Mouse (Mus musculus) intestine, embryonic 14.5 days (tissue): ENCODE measurements around the gene Vstm4. TPM values are rescaled to one million over a fixed set of nuclear protein-coding genes. Genes with fewer than 3 reads are reported as not detected.

Experiments used
- ATAC-seq: fragments of 200-750 bp; cut with Nextera tagmentation; replicated peaks from 2 replicates; pipeline ENCODE4 v1.8.0; 2017; ENCODE audit warnings: low read depth, moderate number of reproducible peaks, moderate TSS enrichment, moderate library complexity; ENCODE audit not compliant: low FRiP score, low TSS enrichment
- DNase-seq: peaks from one replicate; pipeline ENCODE4 v3.0.0-alpha.2; 2018; ENCODE audit warnings: low spot score
- H3K27ac ChIP-seq: fragments of 300-500 bp; sonication (generic); 2 replicates; pipeline ENCODE4 v1.5.1; 2014; ENCODE audit warnings: low read depth, mild to moderate bottlenecking, control low read depth
- H3K27me3 ChIP-seq: fragments of 300-500 bp; sonication (generic); replicated peaks from 2 replicates; pipeline ENCODE4 v1.6.1; 2014; ENCODE audit warnings: low read length, control low read depth; ENCODE audit not compliant: control insufficient read depth, insufficient read depth
- H3K36me3 ChIP-seq: fragments of 300-500 bp; sonication (generic); 2 replicates; pipeline ENCODE4 v1.6.1; 2014; ENCODE audit warnings: low read length, control low read depth; ENCODE audit not compliant: control insufficient read depth, insufficient read depth
- H3K4me1 ChIP-seq: fragments of 300-500 bp; sonication (generic); replicated peaks from 2 replicates; pipeline ENCODE4 v1.6.1; 2014; ENCODE audit warnings: low read length, control low read depth, mixed read lengths; ENCODE audit not compliant: control insufficient read depth, insufficient read depth
- H3K4me2 ChIP-seq: fragments of 300-500 bp; sonication (generic); 2 replicates; pipeline ENCODE4 v1.6.1; 2014; ENCODE audit warnings: low read length
- H3K4me3 ChIP-seq: fragments of 300-500 bp; sonication (generic); 2 replicates; pipeline ENCODE4 v1.5.1; 2014; ENCODE audit warnings: low read depth, low read length, control low read depth, mixed read lengths
- H3K9ac ChIP-seq: fragments of 300-500 bp; sonication (generic); 2 replicates; pipeline ENCODE4 v1.6.1; 2014; ENCODE audit warnings: mild to moderate bottlenecking, low read length
- H3K9me3 ChIP-seq: fragments of 300-500 bp; sonication (generic); 2 replicates; pipeline ENCODE4 v1.6.1; 2016; ENCODE audit warnings: low read length, control low read depth; ENCODE audit not compliant: control insufficient read depth
- WGBS: fragments of 180-500 bp; shearing (Covaris S2); extraction: QIAGEN DNeasy Blood & Tissue Kit; methylation state at CpG from one replicate; pipeline ENCODE4 v1.1.7; 2014; 5-methylcytosine and 5-hydroxymethylcytosine counted together
- polyA plus RNA-seq: library from polyadenylated mRNA; unstranded; fragments of >200 nt; fragmentation: Nextera tagmentation; extraction: Ambion mirVana; gene quantifications from 2 replicates; pipeline ENCODE4 v1.2.1, GENCODE M21; 2014

The Vstm4 gene
- polyA plus RNA-seq, 1 experiment from 2014 or later = 31.0 TPM

DNA sequence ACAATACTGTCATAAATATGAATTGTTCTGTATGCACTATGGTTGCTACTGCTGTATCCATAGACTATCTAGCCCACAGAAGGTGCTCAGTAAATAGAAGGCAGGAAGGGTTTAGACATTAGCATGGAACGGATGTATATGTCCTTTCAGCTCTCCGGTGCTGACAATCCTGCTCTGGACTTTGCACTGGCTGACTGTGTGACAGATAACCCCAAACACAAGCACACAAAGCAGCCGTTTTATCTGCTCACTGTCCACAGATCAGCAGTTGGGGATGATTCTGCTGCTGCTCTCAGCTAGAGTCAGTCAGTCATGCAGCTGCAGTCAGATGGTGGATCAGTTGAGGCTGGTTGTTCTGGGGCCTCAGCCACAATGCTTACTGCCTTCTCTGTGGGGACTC is 46.6 kb downstream of the Vstm4 start:
- no peak overlapping the region for H3K4me3 ChIP-seq
- no peak overlapping the region for H3K4me2 ChIP-seq
- no peak overlapping the region for H3K9ac ChIP-seq
- no peak overlapping the region for H3K27ac ChIP-seq
- H3K9me3 ChIP-seq = no peaks in the 10 kb centered on the region
- 0 out of 2 replicates have a peak, but pooled peaks cover 2% of the 10 kb centered on the region for H3K36me3 ChIP-seq
- DNase-seq = no peak
- WGBS = 24% methylated on average over 3 of the region's 3 CpGs
- H3K4me1 ChIP-seq = peaks cover 5% of the 10 kb centered on the region; the same call in 1 of the 2 replicates
- no peak for ATAC-seq
- H3K27me3 ChIP-seq = no peaks in the 10 kb centered on the region

GRCm38 (mm10) chr14:32906545-32906944 is 50.0 kb downstream of the Vstm4 start:
- Histone ChIP-seq H3K9me3 (no peaks in the 10 kb centered on the region), H3K4me3 (no peak overlapping the region), H3K36me3 (0 out of 2 replicates have a peak, but pooled peaks cover 2% of the 10 kb centered on the region), H3K9ac (no peak overlapping the region), H3K4me2 (no peak overlapping the region), H3K27me3 (no peaks in the 10 kb centered on the region), H3K27ac (no peak overlapping the region), H3K4me1 (peaks cover 5% of the 10 kb centered on the region; the same call in 1 of the 2 replicates)
- DNase-seq = no peak
- 75% methylated on average over 3 of the region's 3 CpGs for WGBS
- ATAC-seq = no peak

DNA sequence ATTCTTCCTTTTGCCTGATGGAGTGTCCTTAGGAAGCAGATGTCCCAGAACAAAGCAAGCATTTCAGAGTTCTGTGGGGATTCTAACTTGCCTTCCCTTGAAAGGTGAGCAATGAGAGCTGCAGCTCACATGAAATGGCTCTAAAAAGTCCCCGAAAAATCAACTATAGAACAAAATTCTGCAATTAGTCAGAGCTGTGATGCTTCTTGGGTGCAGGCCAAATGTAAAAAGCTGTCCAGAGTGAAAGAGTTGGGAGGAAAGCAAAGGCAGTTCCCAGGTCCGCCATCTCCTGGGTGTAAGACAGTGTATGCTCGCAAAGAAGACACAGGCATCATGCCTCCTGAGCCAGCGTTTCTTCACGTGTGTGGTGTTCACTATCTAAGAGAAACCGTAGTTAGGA is 52.6 kb downstream of the Vstm4 start:
- 79% methylated on average over 6 of the region's 6 CpGs for WGBS
- H3K4me3 ChIP-seq = no peak overlapping the region
- H3K27ac ChIP-seq = no peak overlapping the region
- H3K36me3 ChIP-seq = no peaks in the 10 kb centered on the region
- peaks cover 5% of the 10 kb centered on the region; the same call in 1 of the 2 replicates for H3K4me1 ChIP-seq
- ATAC-seq (no peak), DNase-seq (no peak)
- H3K4me2 ChIP-seq = no peak overlapping the region
- no peaks in the 10 kb centered on the region for H3K27me3 ChIP-seq
- H3K9ac ChIP-seq = no peak overlapping the region
- no peaks in the 10 kb centered on the region for H3K9me3 ChIP-seq

- H3K27me3 ChIP-seq = no peaks in the 10 kb centered on the region
- no peak for DNase-seq
- H3K4me2 ChIP-seq = no peak overlapping the region
- WGBS = 85% methylated on average over 4 of the region's 4 CpGs
- ATAC-seq = no peak
- H3K4me3 ChIP-seq = no peak overlapping the region
- H3K4me1 ChIP-seq = peaks cover 10% of the 10 kb centered on the region; the same call in 1 of the 2 replicates
- no peak overlapping the region for H3K9ac ChIP-seq
- H3K36me3 ChIP-seq = no peaks in the 10 kb centered on the region
- no peak overlapping the region for H3K27ac ChIP-seq
- H3K9me3 ChIP-seq = no peaks in the 10 kb centered on the region
Observed at GRCm38 (mm10) chr14:32911187-32911586, 54.6 kb downstream of the Vstm4 start.

DNA sequence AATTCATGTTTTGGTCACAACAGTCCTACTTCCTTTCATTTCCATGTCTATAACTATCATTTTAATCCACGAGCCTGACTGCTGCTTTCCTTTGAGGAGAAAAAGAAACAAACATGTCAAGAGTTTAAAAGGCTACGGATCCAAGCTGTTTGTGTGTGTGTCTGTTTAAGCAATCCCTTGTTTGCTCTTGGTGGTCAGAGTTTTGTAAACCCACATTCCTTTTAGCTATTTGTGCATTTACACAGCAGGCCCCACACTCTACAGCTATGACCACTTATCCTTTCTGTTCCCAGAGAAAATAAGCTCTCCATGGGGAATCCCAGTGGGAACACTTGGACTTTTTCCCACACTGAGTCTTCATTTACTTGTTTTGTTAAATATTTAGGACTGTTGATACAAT is 58.8 kb downstream of the Vstm4 start:
- no peak overlapping the region for H3K4me3 ChIP-seq
- DNase-seq = no peak
- H3K4me1 ChIP-seq = 0 out of 2 replicates have a peak, but pooled peaks cover 6% of the 10 kb centered on the region
- H3K27ac ChIP-seq = peak overlapping the region; percentile 2; the same call in 1 of the 2 replicates
- ATAC-seq = no peak
- H3K4me2 ChIP-seq = no peak overlapping the region
- no peaks in the 10 kb centered on the region for H3K27me3 ChIP-seq
- H3K9ac ChIP-seq = no peak overlapping the region
- H3K9me3 ChIP-seq = no peaks in the 10 kb centered on the region
- 39% methylated on average over 2 of the region's 2 CpGs for WGBS
- H3K36me3 ChIP-seq = no peaks in the 10 kb centered on the region

- no peaks in the 10 kb centered on the region for H3K9me3 ChIP-seq
- DNase-seq (no peak), ATAC-seq (no peak)
- no peak overlapping the region for H3K27ac ChIP-seq
- no peaks in the 10 kb centered on the region for H3K27me3 ChIP-seq
- no peak overlapping the region for H3K4me2 ChIP-seq
- no peaks in the 10 kb centered on the region for H3K36me3 ChIP-seq
- 0 out of 2 replicates have a peak, but pooled peaks cover 6% of the 10 kb centered on the region for H3K4me1 ChIP-seq
- no peak overlapping the region for H3K4me3 ChIP-seq
- 94% methylated on average over 1 of the region's 1 CpGs for WGBS
- no peak overlapping the region for H3K9ac ChIP-seq
Observed at GRCm38 (mm10) chr14:32917919-32918318, 61.4 kb downstream of the Vstm4 start.

- H3K9me3 ChIP-seq = no peaks in the 10 kb centered on the region
- H3K4me3 ChIP-seq = no peak overlapping the region
- ATAC-seq (no peak), DNase-seq (no peak)
- H3K36me3 ChIP-seq = no peaks in the 10 kb centered on the region
- H3K4me1 ChIP-seq = peaks cover 9% of the 10 kb centered on the region; the same call in 1 of the 2 replicates
- H3K27me3 ChIP-seq = no peaks in the 10 kb centered on the region
- no peak overlapping the region for H3K4me2 ChIP-seq
- 0 out of 2 replicates have a peak overlapping the region, but pooled peaks have one; percentile 27 for H3K27ac ChIP-seq
- no peak overlapping the region for H3K9ac ChIP-seq
- 55% methylated on average over 9 of the region's 9 CpGs for WGBS
Observed at GRCm38 (mm10) chr14:32923871-32924270, 67.3 kb downstream of the Vstm4 start.

GRCm38 (mm10) chr14:32931709-32932108 is 75.2 kb downstream of the Vstm4 start:
- Histone ChIP-seq H3K9me3 (no peaks in the 10 kb centered on the region), H3K4me1 (no peaks in the 10 kb centered on the region), H3K27ac (no peak overlapping the region), H3K27me3 (no peaks in the 10 kb centered on the region), H3K4me3 (no peak overlapping the region), H3K4me2 (no peak overlapping the region), H3K9ac (no peak overlapping the region), H3K36me3 (no peaks in the 10 kb centered on the region)
- DNase-seq (no peak), ATAC-seq (no peak)
- WGBS = 83% methylated on average over 10 of the region's 10 CpGs

DNA sequence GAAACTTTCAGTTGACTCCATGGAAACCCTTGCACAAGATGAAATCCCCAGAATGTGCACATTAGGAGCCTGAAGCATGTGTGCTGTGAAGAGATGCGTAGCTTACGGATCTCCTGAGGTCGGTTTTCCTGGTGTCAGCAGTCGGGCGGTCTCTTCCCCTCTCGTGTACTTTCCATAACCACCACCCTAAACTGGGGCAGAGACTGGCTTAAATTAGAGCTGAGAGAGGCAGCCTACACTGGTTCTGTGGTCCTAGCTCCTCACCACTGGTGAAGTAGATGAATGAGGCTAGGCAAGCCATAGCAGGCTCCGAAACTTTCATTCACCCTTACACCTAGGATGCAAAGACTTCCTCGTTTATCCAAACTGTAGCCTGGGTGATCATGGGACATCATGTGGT is 75.7 kb downstream of the Vstm4 start:
- Histone ChIP-seq H3K27ac (no peak overlapping the region), H3K9me3 (no peaks in the 10 kb centered on the region), H3K4me2 (no peak overlapping the region), H3K4me3 (no peak overlapping the region), H3K4me1 (no peaks in the 10 kb centered on the region), H3K27me3 (no peaks in the 10 kb centered on the region), H3K36me3 (no peaks in the 10 kb centered on the region), H3K9ac (no peak overlapping the region)
- no peak for DNase-seq
- WGBS = 88% methylated on average over 8 of the region's 8 CpGs
- ATAC-seq = no peak
